Mouse (Mus musculus) liver, postnatal 0 days (tissue): ENCODE data around the gene Col7a1. TPM values are rescaled to one million over a fixed set of nuclear protein-coding genes. Genes with fewer than 3 reads are reported as not detected.

Source experiments
- ATAC-seq: fragments of 200-750 bp; cut with Nextera tagmentation; 2 replicates; pipeline ENCODE4 v1.8.0; 2017; ENCODE audit warnings: mild to moderate bottlenecking, moderate library complexity
- DNase-seq: peaks from one replicate; pipeline ENCODE4 v3.0.0-alpha.2; 2016
- H3K27ac ChIP-seq: fragments of 300-500 bp; sonication (generic); 2 replicates; pipeline ENCODE4 v1.5.1; 2014; ENCODE audit warnings: antibody characterized with exemption, moderate library complexity, mild to moderate bottlenecking, low read depth
- H3K27me3 ChIP-seq: fragments of 300-500 bp; sonication (generic); 2 replicates; pipeline ENCODE4 v1.6.1; 2014; ENCODE audit warnings: low read length, control low read depth, mixed read lengths; ENCODE audit not compliant: insufficient read depth
- H3K36me3 ChIP-seq: fragments of 300-500 bp; sonication (generic); replicated peaks from 2 replicates; pipeline ENCODE4 v1.6.1; 2014; ENCODE audit warnings: mild to moderate bottlenecking, control low read depth, low read length, moderate library complexity, mixed read lengths; ENCODE audit not compliant: insufficient read depth
- H3K4me1 ChIP-seq: fragments of 300-500 bp; sonication (generic); 2 replicates; pipeline ENCODE4 v1.6.1; 2014; ENCODE audit warnings: antibody characterized with exemption, mild to moderate bottlenecking, control low read depth; ENCODE audit not compliant: insufficient read depth
- H3K4me2 ChIP-seq: fragments of 300-500 bp; sonication (generic); 2 replicates; pipeline ENCODE4 v1.6.1; 2014; ENCODE audit warnings: low read depth, mild to moderate bottlenecking, low read length, moderate library complexity, mixed read lengths
- H3K4me3 ChIP-seq: fragments of 300-500 bp; sonication (generic); 2 replicates; pipeline ENCODE4 v1.5.1; 2014; ENCODE audit warnings: low read depth, low read length
- H3K9ac ChIP-seq: fragments of 300-500 bp; sonication (generic); replicated peaks from 2 replicates; pipeline ENCODE4 v1.6.1; 2014; ENCODE audit warnings: mild to moderate bottlenecking, moderate library complexity
- H3K9me3 ChIP-seq: fragments of 300-500 bp; sonication (generic); 2 replicates; pipeline ENCODE4 v1.6.1; 2016; ENCODE audit warnings: mild to moderate bottlenecking, control low read depth, low read length, mixed read lengths
- CTCF ChIP-seq: sonication (generic); IDR thresholded peaks from 2 replicates; pipeline ENCODE4 v1.5.1; 2016; ENCODE audit warnings: antibody characterized with exemption, low read depth
- EP300 ChIP-seq: IDR thresholded peaks from 2 replicates; pipeline ENCODE4 v1.6.1; 2016; ENCODE audit warnings: antibody characterized with exemption, low read depth, mild to moderate bottlenecking
- WGBS: fragments of 180-500 bp; shearing (Covaris S2); extraction: QIAGEN DNeasy Blood & Tissue Kit; methylation state at CpG from one replicate; pipeline ENCODE4 v1.1.7; 2014; ENCODE audit not compliant: insufficient replicate concordance; 5-methylcytosine and 5-hydroxymethylcytosine counted together
- polyA plus RNA-seq: library from polyadenylated mRNA; unstranded; fragments of >200 nt; fragmentation: Nextera tagmentation; extraction: Ambion mirVana; gene quantifications from 2 replicates; pipeline ENCODE4 v1.2.1, GENCODE M21; 2015

The Col7a1 gene
- polyA plus RNA-seq, 1 experiment from 2014 or later, result 0.13 TPM

- ATAC-seq (no peak), DNase-seq (no peak)
- Histone ChIP-seq H3K4me2 (peak overlapping the region; percentile 48), H3K36me3 (no peaks in the 10 kb centered on the region), H3K9me3 (no peaks in the 10 kb centered on the region), H3K27me3 (no peaks in the 10 kb centered on the region), H3K4me1 (peaks cover 20% of the 10 kb centered on the region), H3K27ac (peak overlapping the region; percentile 76), H3K4me3 (no peak overlapping the region), H3K9ac (no peak overlapping the region; the same call in 1 of the 2 replicates)
- TF ChIP-seq EP300 (no peak), CTCF (no peak)
- WGBS, result 68% methylated on average over 19 of the region's 19 CpGs
These were observed 45.1 kb downstream of the Col7a1 start for GRCm38 (mm10) chr9:108998287-108999166.

- Histone ChIP-seq H3K36me3 (no peaks in the 10 kb centered on the region), H3K27ac (peak overlapping the region; percentile 76), H3K4me3 (no peak overlapping the region), H3K9me3 (no peaks in the 10 kb centered on the region), H3K4me2 (peak overlapping the region; percentile 48), H3K9ac (no peak overlapping the region; the same call in 1 of the 2 replicates), H3K27me3 (no peaks in the 10 kb centered on the region), H3K4me1 (peaks cover 20% of the 10 kb centered on the region)
- peak; percentile 40; the same call in 1 of the 2 replicates for ATAC-seq
- 41% methylated on average over 4 of the region's 4 CpGs for WGBS
- TF ChIP-seq CTCF (no peak), EP300 (no peak)
- peak; percentile 35 for DNase-seq
These were observed 45.8 kb downstream of the Col7a1 start for GRCm38 (mm10) chr9:108999167-108999526.

- no peak overlapping the region for H3K27ac ChIP-seq
- ATAC-seq, result peak; percentile 59
These were observed 47.3 kb downstream of the Col7a1 start for GRCm38 (mm10) chr9:109000726-109001125.

DNA sequence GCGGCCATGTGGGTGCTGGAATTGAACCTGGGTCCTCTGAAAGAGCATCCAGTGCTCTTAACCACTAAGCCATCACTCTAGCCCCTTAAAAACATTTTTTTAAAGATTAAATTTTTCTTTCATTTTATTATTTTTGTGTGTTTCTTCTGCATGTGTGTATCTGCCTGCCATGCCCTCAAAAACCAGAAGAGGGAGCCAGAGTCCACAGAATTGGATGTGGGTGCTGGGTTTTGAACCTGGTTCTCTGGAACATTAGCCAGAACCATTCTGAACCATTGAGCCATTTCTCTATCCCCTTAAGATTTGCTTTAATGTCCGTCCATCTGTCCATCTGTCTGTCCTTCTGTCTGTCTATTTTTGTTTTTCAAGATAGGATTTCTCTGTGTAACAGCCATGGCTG lies 49.8 kb downstream of the Col7a1 start:
- Histone ChIP-seq H3K27ac (no peak overlapping the region), H3K9me3 (no peaks in the 10 kb centered on the region), H3K4me3 (no peak overlapping the region), H3K27me3 (no peaks in the 10 kb centered on the region), H3K36me3 (no peaks in the 10 kb centered on the region), H3K4me2 (no peak overlapping the region), H3K4me1 (no peaks in the 10 kb centered on the region), H3K9ac (no peak overlapping the region)
- 42% methylated on average over 2 of the region's 2 CpGs for WGBS
- peak; percentile 72 for DNase-seq
- ATAC-seq, result no peak
- TF ChIP-seq CTCF (peak; percentile 89), EP300 (no peak)

More at GRCm38 (mm10) chr9:109000726-109001125, 47.3 kb downstream of the Col7a1 start:
- Histone ChIP-seq H3K27me3 (no peaks in the 10 kb centered on the region), H3K9me3 (no peaks in the 10 kb centered on the region), H3K4me2 (no peak overlapping the region), H3K36me3 (no peaks in the 10 kb centered on the region), H3K9ac (no peak overlapping the region), H3K4me3 (no peak overlapping the region), H3K4me1 (peaks cover 11% of the 10 kb centered on the region)
- 5% methylated on average over 3 of the region's 3 CpGs for WGBS
- TF ChIP-seq EP300 (no peak), CTCF (peak; percentile 99)
- DNase-seq, result peak; percentile 71

GRCm38 (mm10) chr9:109007025-109007780 lies 53.8 kb downstream of the Col7a1 start:
- H3K9ac ChIP-seq, result no peak overlapping the region
- DNase-seq (no peak), ATAC-seq (no peak)
- peaks cover 2% of the 10 kb centered on the region; the same call in 1 of the 2 replicates for H3K36me3 ChIP-seq
- no peak overlapping the region for H3K27ac ChIP-seq
- no peak for TF ChIP-seq CTCF
- no peak for TF ChIP-seq EP300
- H3K4me2 ChIP-seq, result no peak overlapping the region
- no peaks in the 10 kb centered on the region for H3K4me1 ChIP-seq
- no peaks in the 10 kb centered on the region for H3K27me3 ChIP-seq
- H3K9me3 ChIP-seq, result no peaks in the 10 kb centered on the region
- 67% methylated on average over 21 of the region's 21 CpGs for WGBS
- H3K4me3 ChIP-seq, result no peak overlapping the region

- TF ChIP-seq EP300, result no peak
- no peak for TF ChIP-seq CTCF
- H3K4me3 ChIP-seq, result no peak overlapping the region
- H3K27me3 ChIP-seq, result no peaks in the 10 kb centered on the region
- H3K9me3 ChIP-seq, result no peaks in the 10 kb centered on the region
- H3K36me3 ChIP-seq, result peaks cover 2% of the 10 kb centered on the region; the same call in 1 of the 2 replicates
- no peak overlapping the region for H3K9ac ChIP-seq
- H3K4me2 ChIP-seq, result no peak overlapping the region
- WGBS, result 88% methylated on average over 9 of the region's 9 CpGs
- no peaks in the 10 kb centered on the region for H3K4me1 ChIP-seq
- no peak overlapping the region for H3K27ac ChIP-seq
- DNase-seq (no peak), ATAC-seq (no peak)
These were observed 54.7 kb downstream of the Col7a1 start for GRCm38 (mm10) chr9:109008081-109008480.
